Mouse (Mus musculus): Measurements from ENCODE around the gene Krt83. TPM values are rescaled to one million over a fixed set of nuclear protein-coding genes. Genes with fewer than 3 reads are reported as not detected.

Gene Krt83
- polyA plus RNA-seq, 1 experiment from 2014 or later = 0.32 TPM

- H3K9ac ChIP-seq = no peak within 1 kb of the TSS
- no peaks in the 10 kb centered on the region for H3K9me3 ChIP-seq (replicated peaks)
- no peaks in the 10 kb centered on the region for H3K4me1 ChIP-seq (replicated peaks)
- H3K4me3 ChIP-seq (replicated peaks) = no peak within 1 kb of the TSS
- ATAC-seq (ENCODE audit: insufficient read depth) = no peak
- H3K27me3 ChIP-seq = 0 out of 2 replicates have a peak, but pooled peaks cover 4% of the 10 kb centered on the region
- 16% methylated on average over 10 of the region's 10 CpGs for WGBS (ENCODE audit: insufficient replicate concordance)
- no peaks in the 10 kb centered on the region for H3K36me3 ChIP-seq (replicated peaks)
- no peak within 1 kb of the TSS for H3K4me2 ChIP-seq
- H3K27ac ChIP-seq (replicated peaks) = no peak within 1 kb of the TSS
Measured at GRCm38 (mm10) chr15:101472952-101473528, 18.3 kb downstream of the Krt83 start, which contains the start of gene Krt86. TSS of gene Krt86 (plus strand) at chr15:101473478.

- no peaks in the 10 kb centered on the region for H3K27me3 ChIP-seq
- WGBS (ENCODE audit: insufficient replicate concordance) = 29% methylated on average over 4 of the region's 4 CpGs
- no peak overlapping the region for H3K4me3 ChIP-seq (replicated peaks)
- H3K27ac ChIP-seq (replicated peaks) = no peak overlapping the region
- no peaks in the 10 kb centered on the region for H3K36me3 ChIP-seq (replicated peaks)
- no peak overlapping the region for H3K4me2 ChIP-seq
- ATAC-seq (ENCODE audit: insufficient read depth) = no peak
- no peaks in the 10 kb centered on the region for H3K9me3 ChIP-seq (replicated peaks)
- H3K4me1 ChIP-seq (replicated peaks) = no peaks in the 10 kb centered on the region
- H3K9ac ChIP-seq = no peak overlapping the region
Measured at GRCm38 (mm10) chr15:101469093-101469492, 22.2 kb downstream of the Krt83 start.

- H3K9ac ChIP-seq = no peak within 1 kb of the TSS
- H3K4me1 ChIP-seq (replicated peaks) = no peaks in the 10 kb centered on the region
- no peak for ATAC-seq (ENCODE audit: insufficient read depth)
- H3K36me3 ChIP-seq (replicated peaks) = no peaks in the 10 kb centered on the region
- no peak within 1 kb of the TSS for H3K27ac ChIP-seq (replicated peaks)
- 0 out of 2 replicates have a peak, but pooled peaks cover 4% of the 10 kb centered on the region for H3K27me3 ChIP-seq
- H3K4me3 ChIP-seq (replicated peaks) = no peak within 1 kb of the TSS
- whole genome bisulfite sequencing (ENCODE audit: insufficient replicate concordance) = 80% methylated on average over 13 of the region's 13 CpGs
- H3K9me3 ChIP-seq (replicated peaks) = no peaks in the 10 kb centered on the region
- no peak within 1 kb of the TSS for H3K4me2 ChIP-seq
Measured at GRCm38 (mm10) chr15:101463651-101464050, 27.7 kb downstream of the Krt83 start, which contains the start of gene Krt81. TSS of gene Krt81 (minus strand) at chr15:101463751.

- 70% methylated on average over 14 of the region's 14 CpGs for WGBS (ENCODE audit: insufficient replicate concordance)
- no peak for ATAC-seq (ENCODE audit: insufficient read depth)
- Histone ChIP-seq H3K9me3 (replicated peaks) (no peaks in the 10 kb centered on the region), H3K4me2 (no peak overlapping the region), H3K27ac (replicated peaks) (no peak overlapping the region), H3K27me3 (0 out of 2 replicates have a peak, but pooled peaks cover 4% of the 10 kb centered on the region), H3K36me3 (replicated peaks) (no peaks in the 10 kb centered on the region), H3K9ac (no peak overlapping the region), H3K4me3 (replicated peaks) (no peak overlapping the region), H3K4me1 (replicated peaks) (no peaks in the 10 kb centered on the region)
Measured at GRCm38 (mm10) chr15:101459283-101459682, 32.0 kb downstream of the Krt83 start.

- 0 out of 2 replicates have a peak, but pooled peaks cover 4% of the 10 kb centered on the region for H3K27me3 ChIP-seq
- no peaks in the 10 kb centered on the region for H3K36me3 ChIP-seq (replicated peaks)
- no peaks in the 10 kb centered on the region for H3K4me1 ChIP-seq (replicated peaks)
- no peak overlapping the region for H3K27ac ChIP-seq (replicated peaks)
- H3K4me3 ChIP-seq (replicated peaks) = no peak overlapping the region
- no peak overlapping the region for H3K9ac ChIP-seq
- 62% methylated on average over 16 of the region's 16 CpGs for WGBS (ENCODE audit: insufficient replicate concordance)
- no peak overlapping the region for H3K4me2 ChIP-seq
- no peaks in the 10 kb centered on the region for H3K9me3 ChIP-seq (replicated peaks)
- ATAC-seq (ENCODE audit: insufficient read depth) = no peak
Measured at GRCm38 (mm10) chr15:101458361-101458930, 32.9 kb downstream of the Krt83 start.

GRCm38 (mm10) chr15:101455891-101456290 is 35.4 kb downstream of the Krt83 start:
- ATAC-seq (ENCODE audit: insufficient read depth) = no peak
- Histone ChIP-seq H3K4me3 (replicated peaks) (no peak overlapping the region), H3K9ac (no peak overlapping the region), H3K9me3 (replicated peaks) (no peaks in the 10 kb centered on the region), H3K36me3 (replicated peaks) (no peaks in the 10 kb centered on the region), H3K4me1 (replicated peaks) (no peaks in the 10 kb centered on the region), H3K27ac (replicated peaks) (no peak overlapping the region), H3K27me3 (0 out of 2 replicates have a peak, but pooled peaks cover 4% of the 10 kb centered on the region), H3K4me2 (no peak overlapping the region)
- 67% methylated on average over 6 of the region's 6 CpGs for WGBS (ENCODE audit: insufficient replicate concordance)

GRCm38 (mm10) chr15:101455292-101455691 is 36.0 kb downstream of the Krt83 start:
- H3K27me3 ChIP-seq = 0 out of 2 replicates have a peak, but pooled peaks cover 4% of the 10 kb centered on the region
- no peak for ATAC-seq (ENCODE audit: insufficient read depth)
- H3K4me3 ChIP-seq (replicated peaks) = no peak overlapping the region
- no peaks in the 10 kb centered on the region for H3K36me3 ChIP-seq (replicated peaks)
- no peak overlapping the region for H3K9ac ChIP-seq
- H3K9me3 ChIP-seq (replicated peaks) = no peaks in the 10 kb centered on the region
- no peak overlapping the region for H3K27ac ChIP-seq (replicated peaks)
- H3K4me1 ChIP-seq (replicated peaks) = no peaks in the 10 kb centered on the region
- no peak overlapping the region for H3K4me2 ChIP-seq
- WGBS (ENCODE audit: insufficient replicate concordance) = 74% methylated on average over 2 of the region's 2 CpGs

GRCm38 (mm10) chr15:101454774-101455173 is 36.5 kb downstream of the Krt83 start:
- H3K36me3 ChIP-seq (replicated peaks) = no peaks in the 10 kb centered on the region
- ATAC-seq (ENCODE audit: insufficient read depth) = no peak
- H3K27me3 ChIP-seq = 0 out of 2 replicates have a peak, but pooled peaks cover 4% of the 10 kb centered on the region
- no peak overlapping the region for H3K9ac ChIP-seq
- H3K4me3 ChIP-seq (replicated peaks) = no peak overlapping the region
- H3K4me2 ChIP-seq = no peak overlapping the region
- H3K4me1 ChIP-seq (replicated peaks) = no peaks in the 10 kb centered on the region
- H3K27ac ChIP-seq (replicated peaks) = no peak overlapping the region
- 67% methylated on average over 8 of the region's 8 CpGs for WGBS (ENCODE audit: insufficient replicate concordance)
- H3K9me3 ChIP-seq (replicated peaks) = no peaks in the 10 kb centered on the region

- no peak overlapping the region for H3K4me2 ChIP-seq
- no peak overlapping the region for H3K27ac ChIP-seq (replicated peaks)
- 4% methylated on average over 13 of the region's 13 CpGs for WGBS (ENCODE audit: insufficient replicate concordance)
- H3K27me3 ChIP-seq = no peaks in the 10 kb centered on the region
- no peaks in the 10 kb centered on the region for H3K9me3 ChIP-seq (replicated peaks)
- no peak overlapping the region for H3K9ac ChIP-seq
- H3K4me3 ChIP-seq (replicated peaks) = no peak overlapping the region
- H3K4me1 ChIP-seq (replicated peaks) = no peaks in the 10 kb centered on the region
- ATAC-seq (ENCODE audit: insufficient read depth) = no peak
- no peaks in the 10 kb centered on the region for H3K36me3 ChIP-seq (replicated peaks)
Measured at GRCm38 (mm10) chr15:101453093-101453736, 38.1 kb downstream of the Krt83 start.

GRCm38 (mm10) chr15:101447444-101447843 is 43.9 kb downstream of the Krt83 start, which contains the start of gene Krt88:
TSS of gene Krt88 (plus strand) at chr15:101447744.
- no peaks in the 10 kb centered on the region for H3K27me3 ChIP-seq
- H3K9ac ChIP-seq = no peak within 1 kb of the TSS
- H3K4me2 ChIP-seq = no peak within 1 kb of the TSS
- no peak for ATAC-seq (ENCODE audit: insufficient read depth)
- no peaks in the 10 kb centered on the region for H3K9me3 ChIP-seq (replicated peaks)
- H3K27ac ChIP-seq (replicated peaks) = no peak within 1 kb of the TSS
- no peaks in the 10 kb centered on the region for H3K36me3 ChIP-seq (replicated peaks)
- H3K4me1 ChIP-seq (replicated peaks) = no peaks in the 10 kb centered on the region
- H3K4me3 ChIP-seq (replicated peaks) = no peak within 1 kb of the TSS
- 42% methylated on average over 2 of the region's 2 CpGs for WGBS (ENCODE audit: insufficient replicate concordance)

- Histone ChIP-seq H3K4me3 (replicated peaks) (no peak overlapping the region), H3K9me3 (replicated peaks) (no peaks in the 10 kb centered on the region), H3K27me3 (no peaks in the 10 kb centered on the region), H3K4me2 (no peak overlapping the region), H3K4me1 (replicated peaks) (no peaks in the 10 kb centered on the region), H3K27ac (replicated peaks) (no peak overlapping the region), H3K9ac (no peak overlapping the region), H3K36me3 (replicated peaks) (no peaks in the 10 kb centered on the region)
- ATAC-seq (ENCODE audit: insufficient read depth) = no peak
- 54% methylated on average over 11 of the region's 11 CpGs for WGBS (ENCODE audit: insufficient replicate concordance)
Measured at GRCm38 (mm10) chr15:101446572-101446971, 44.7 kb downstream of the Krt83 start.

Measured in liver, embryonic 15.5 days (tissue).